Mouse (Mus musculus): Measurements from ENCODE around the gene Tapbp.

Tapbp gene

GRCm38 (mm10) chr17:33965082-33965845 lies 49.6 kb downstream of the Tapbp start:
- DNase-seq (ENCODE audit: low read depth, low spot score), result no peak

- no peak for DNase-seq (ENCODE audit: low read depth, low spot score)
Observed at GRCm38 (mm10) chr17:33965846-33966550, 50.3 kb downstream of the Tapbp start.

GRCm38 (mm10) chr17:33968489-33968888 lies 52.8 kb downstream of the Tapbp start:
- peak; percentile 84 for DNase-seq (ENCODE audit: low read depth, low spot score)

GRCm38 (mm10) chr17:33968927-33969326 lies 53.2 kb downstream of the Tapbp start:
- peak; percentile 87 for DNase-seq (ENCODE audit: low read depth, low spot score)

GRCm38 (mm10) chr17:33969394-33969793 lies 53.7 kb downstream of the Tapbp start:
- peak; percentile 75 for DNase-seq (ENCODE audit: low read depth, low spot score)

- peak; percentile 53 for DNase-seq (ENCODE audit: low read depth, low spot score)
Observed at GRCm38 (mm10) chr17:33972691-33973090, 57.0 kb downstream of the Tapbp start.

GRCm38 (mm10) chr17:33973572-33973971 lies 57.9 kb downstream of the Tapbp start:
- no peak for DNase-seq (ENCODE audit: low read depth, low spot score)

- no peak for DNase-seq (ENCODE audit: low read depth, low spot score)
Observed at GRCm38 (mm10) chr17:33977861-33978557, 62.3 kb downstream of the Tapbp start.

GRCm38 (mm10) chr17:33978631-33979031 lies 62.9 kb downstream of the Tapbp start:
- DNase-seq (ENCODE audit: low read depth, low spot score), result peak; percentile 68
